Mouse (Mus musculus): ENCODE measurements around the gene Dcp1a.

GRCm38 (mm10) chr14:30498202-30498601 is 18.9 kb downstream of the Dcp1a start:
- TF ChIP-seq CTCF (IDR thresholded peaks at IDR 0.05; ENCODE audit: low read depth, low read length) (no peak), POLR2A (IDR thresholded peaks at IDR 0.05; ENCODE audit: borderline replicate concordance, low read depth, low read length) (no peak)

All from bone marrow macrophage, adult 2 months (primary cell).